Mouse (Mus musculus) megakaryocyte, embryonic 14.5 days (primary cell): ENCODE results near the gene Glrx2. TPM values are rescaled to one million over a fixed set of nuclear protein-coding genes. Genes with fewer than 3 reads are reported as not detected.
A peak's percentile ranks its signal among the peaks of the same experiment; 100 is the strongest.

Source experiments
- H3K27me3 ChIP-seq: replicated peaks from 2 replicates; pipeline ENCODE3; 2012; ENCODE audit warnings: inconsistent platforms
- H3K36me3 ChIP-seq: replicated peaks from 2 replicates; pipeline ENCODE3; 2012; ENCODE audit warnings: low read length, inconsistent platforms, mixed read lengths
- H3K4me1 ChIP-seq: 2 replicates; pipeline ENCODE4 v1.6.1; 2012; ENCODE audit warnings: inconsistent platforms
- H3K4me3 ChIP-seq: replicated peaks from 2 replicates; pipeline ENCODE3; 2012; ENCODE audit warnings: moderate library complexity, mild to moderate bottlenecking, inconsistent platforms
- H3K9me3 ChIP-seq: 2 replicates; pipeline ENCODE4 v1.6.1; 2012; ENCODE audit warnings: inconsistent platforms
- FLI1 ChIP-seq: IDR thresholded peaks from 2 replicates; pipeline ENCODE4 v1.6.1; 2012; ENCODE audit warnings: low read length, inconsistent platforms, mixed read lengths
- GATA1 ChIP-seq: IDR thresholded peaks from 3 replicates; pipeline ENCODE4 v1.6.1; 2012; ENCODE audit warnings: mixed read lengths, low read length, inconsistent platforms, borderline replicate concordance
- polyA plus RNA-seq: library from polyadenylated mRNA; stranded (reverse); fragments of >175 nt; gene quantifications from 2 replicates; pipeline ENCODE4 v1.2.3, GENCODE M21; 2012; ENCODE audit warnings: low replicate concordance; ENCODE audit not compliant: insufficient read depth

Glrx2 gene
- polyA plus RNA-seq, 1 experiment, result 98.3 TPM

DNA sequence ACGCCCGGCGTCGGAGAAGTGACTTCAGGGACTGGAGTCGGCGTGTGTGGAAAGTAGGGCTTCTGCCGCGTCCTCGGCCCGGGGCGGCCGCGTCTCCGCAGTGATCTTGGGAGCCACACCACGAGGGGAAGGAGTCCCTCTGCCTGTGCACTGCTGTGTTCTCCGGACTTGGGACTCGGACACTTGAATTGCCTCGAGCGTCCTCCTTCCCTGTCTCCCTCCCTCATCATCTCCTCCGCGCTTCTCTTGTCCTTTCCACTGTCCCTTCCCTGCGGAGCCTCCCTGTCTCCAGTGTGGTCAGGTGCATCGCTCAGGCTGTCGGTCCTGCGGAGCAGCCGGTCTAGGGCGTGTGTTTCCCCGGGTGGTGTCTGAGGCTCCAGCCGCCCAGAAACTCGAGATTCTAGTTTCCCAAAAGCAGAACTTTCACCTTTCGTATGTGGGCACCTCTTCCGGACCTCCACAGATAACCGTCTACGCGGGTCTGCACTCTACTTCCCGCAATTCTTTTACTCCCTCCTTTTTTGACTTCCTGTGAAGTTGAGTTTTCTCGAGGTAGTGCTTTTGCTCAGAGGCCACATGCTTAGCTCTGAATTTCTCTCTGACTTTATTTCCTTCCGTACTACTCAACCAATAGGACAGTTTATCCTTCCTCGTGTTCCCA is 61.5 kb downstream of the Glrx2 start:
- H3K36me3 ChIP-seq, result peaks cover 28% of the 10 kb centered on the region
- no peak for TF ChIP-seq GATA1
- TF ChIP-seq FLI1, result no peak
- peak overlapping the region; percentile 94 for H3K4me3 ChIP-seq
- no peaks in the 10 kb centered on the region for H3K27me3 ChIP-seq
- no peaks in the 10 kb centered on the region for H3K9me3 ChIP-seq
- H3K4me1 ChIP-seq, result peaks cover 40% of the 10 kb centered on the region

DNA sequence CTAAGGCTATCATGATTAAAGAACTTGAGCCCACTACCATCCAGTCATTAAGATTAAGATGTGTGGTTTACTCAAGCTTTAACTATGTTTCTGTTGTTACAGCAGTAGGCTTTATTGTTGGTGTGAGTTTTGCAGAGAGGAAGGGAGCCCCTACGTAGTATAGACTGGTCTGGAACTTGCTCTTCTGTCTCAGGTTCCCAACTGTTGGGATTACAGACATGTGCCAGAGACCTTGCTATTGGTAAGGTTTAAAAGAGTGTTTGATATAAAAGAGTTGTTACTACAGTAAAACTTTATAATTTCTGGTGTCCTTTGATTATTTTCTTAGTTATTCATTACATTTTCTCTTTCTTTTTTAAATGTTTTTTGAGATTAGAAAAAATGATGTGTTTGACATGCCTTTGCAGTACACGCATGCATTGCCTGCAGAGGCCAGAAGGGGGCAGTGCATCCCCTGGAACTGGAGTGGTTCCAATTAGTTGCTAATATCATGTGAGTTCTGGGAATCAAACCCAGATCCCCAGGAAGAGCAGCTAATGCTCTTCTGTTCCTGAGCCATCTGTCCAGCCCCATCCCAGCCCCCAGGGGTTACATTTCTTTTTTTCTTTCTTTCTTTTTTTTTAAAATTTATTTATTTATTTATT is 72.6 kb downstream of the Glrx2 start:
- peaks cover 52% of the 10 kb centered on the region for H3K36me3 ChIP-seq
- peaks cover 14% of the 10 kb centered on the region; the same call in 1 of the 2 replicates for H3K4me1 ChIP-seq
- no peak for TF ChIP-seq FLI1
- no peak for TF ChIP-seq GATA1
- H3K9me3 ChIP-seq, result no peaks in the 10 kb centered on the region
- no peak overlapping the region for H3K4me3 ChIP-seq
- no peaks in the 10 kb centered on the region for H3K27me3 ChIP-seq

Other genes starting within 250 kb of the Glrx2 start
- 0.02 TPM in 1 of 2 replicates, not detected in the other for gene B3galt2, start 75.7 kb upstream of the Glrx2 start, polyA plus RNA-seq
- 0.36 and 1.1 TPM in 2 replicates for gene Cdc73, start 13.4 kb upstream of the Glrx2 start, polyA plus RNA-seq
- 0.77 TPM in 1 of 2 replicates, not detected in the other for gene Trove2, start 60.7 kb downstream of the Glrx2 start, polyA plus RNA-seq
- gene Uchl5, start 60.9 kb downstream of the Glrx2 start, polyA plus RNA-seq, result 19.8 and 79.3 TPM in 2 replicates